Mouse (Mus musculus): ENCODE measurements around the gene Nrde2.
A peak's percentile ranks its signal among the peaks of the same experiment; 100 is the strongest.

GRCm38 (mm10) chr12:100124913-100125798 lies 34.3 kb downstream of the Nrde2 start:
- TF ChIP-seq POLR2A (IDR thresholded peaks at IDR 0.05; ENCODE audit: insufficient read depth, low read depth, low read length) (no peak), CTCF (IDR thresholded peaks at IDR 0.05) (peak; percentile 26)

All from heart, adult 2 months (tissue).